Mouse (Mus musculus) forebrain, embryonic 12.5 days (tissue): Measurements from ENCODE around the gene Tyrp1. TPM values are rescaled to one million over a fixed set of nuclear protein-coding genes. Genes with fewer than 3 reads are reported as not detected.

Experiments used
- polyA plus RNA-seq: library from polyadenylated mRNA; unstranded; fragments of >200 nt; fragmentation: Nextera tagmentation; extraction: Ambion mirVana; gene quantifications from 2 replicates; pipeline ENCODE4 v1.2.1, GENCODE M21; 2016

Tyrp1 gene
- polyA plus RNA-seq, 1 experiment from 2014 or later: 0.93 TPM

Other genes with a start within 250 kb of the Tyrp1 start
- gene Lurap1l, start 76.5 kb downstream of the Tyrp1 start, polyA plus RNA-seq: 3.1 and 3.2 TPM in 2 replicates